Mouse (Mus musculus) myocyte (in vitro differentiated cells): Measurements from ENCODE around the gene Dhrs3.

Experiments
- CEBPB ChIP-seq: IDR thresholded peaks from 2 replicates; pipeline ENCODE4 v1.6.1; 2011; ENCODE audit warnings: mild to moderate bottlenecking, moderate library complexity; ENCODE audit not compliant: poor library complexity, insufficient read depth, severe bottlenecking
- MAX ChIP-seq: IDR thresholded peaks from one replicate; pipeline ENCODE4 v1.6.1; 2011; ENCODE audit warnings: low read depth, mild to moderate bottlenecking, control low read depth
- MYOG ChIP-seq, 3 experiments: IDR thresholded peaks; one replicate each; pipeline ENCODE4 v1.6.1; 2011; ENCODE audit warnings: control low read depth in 2 of 3, low read depth in 2 of 3, mild to moderate bottlenecking in 2 of 3; ENCODE audit not compliant: insufficient read length in 2 of 3, control insufficient read depth in 1 of 3, insufficient read depth in 1 of 3
- POLR2A ChIP-seq: IDR thresholded peaks from one replicate; pipeline ENCODE4 v1.6.1; 2011; ENCODE audit warnings: low read depth, mild to moderate bottlenecking, control low read depth, moderate library complexity; ENCODE audit not compliant: insufficient read length
- POLR2AphosphoS2 ChIP-seq: IDR thresholded peaks from one replicate; pipeline ENCODE4 v1.6.1; 2011; ENCODE audit warnings: low read depth, control low read depth; ENCODE audit not compliant: insufficient read length
- SRF ChIP-seq: IDR thresholded peaks from one replicate; pipeline ENCODE4 v1.6.1; 2011; ENCODE audit warnings: low read depth; ENCODE audit not compliant: control insufficient read depth, insufficient read length
- TCF12 ChIP-seq: IDR thresholded peaks from one replicate; pipeline ENCODE4 v1.6.1; 2011; ENCODE audit warnings: mild to moderate bottlenecking, control low read depth; ENCODE audit not compliant: poor library complexity, insufficient read depth, severe bottlenecking
- TCF3 ChIP-seq: IDR thresholded peaks from one replicate; pipeline ENCODE4 v1.6.1; 2011; ENCODE audit warnings: low read depth, control low read depth; ENCODE audit not compliant: insufficient read length
- USF1 ChIP-seq: IDR thresholded peaks from one replicate; pipeline ENCODE4 v1.6.1; 2011; ENCODE audit warnings: low read depth, mild to moderate bottlenecking, control low read depth, moderate library complexity

DNA sequence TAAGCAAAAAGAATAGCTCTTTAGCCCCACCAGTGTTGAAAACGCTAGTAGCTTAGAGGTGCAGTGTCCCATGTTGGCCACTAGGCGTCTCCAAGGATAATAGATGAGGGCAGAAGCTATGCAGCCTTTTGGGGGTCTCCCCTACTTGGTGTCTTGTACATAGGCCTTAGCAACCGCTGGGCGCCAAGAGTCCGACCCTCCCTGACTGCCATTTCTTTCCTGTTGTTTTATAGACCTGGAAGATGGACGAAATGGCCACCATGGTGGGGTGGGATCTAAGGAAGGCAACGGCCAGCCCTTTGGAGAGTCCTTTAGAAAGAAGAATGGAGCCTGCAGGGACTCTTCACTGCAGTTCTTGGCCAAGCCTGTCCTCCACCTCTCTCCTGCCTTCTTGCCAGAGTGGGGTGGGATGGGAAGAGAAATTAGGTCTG, 1.9 kb upstream of the Dhrs3 start:
- TF ChIP-seq MYOG (IDR thresholded peaks at IDR 0.05; ENCODE audit: control insufficient read depth in 1 of 3, insufficient read depth in 1 of 3, insufficient read length in 2 of 3, low read depth in 2 of 3) (no peak), POLR2A (no peak), MAX (no peak), POLR2AphosphoS2 (no peak), CEBPB (no peak), TCF12 (no peak), USF1 (no peak), TCF3 (no peak), SRF (no peak)
